Mouse (Mus musculus): ENCODE results near the gene AI987944.
A peak's percentile ranks its signal among the peaks of the same experiment; 100 is the strongest.

AI987944 gene

DNA sequence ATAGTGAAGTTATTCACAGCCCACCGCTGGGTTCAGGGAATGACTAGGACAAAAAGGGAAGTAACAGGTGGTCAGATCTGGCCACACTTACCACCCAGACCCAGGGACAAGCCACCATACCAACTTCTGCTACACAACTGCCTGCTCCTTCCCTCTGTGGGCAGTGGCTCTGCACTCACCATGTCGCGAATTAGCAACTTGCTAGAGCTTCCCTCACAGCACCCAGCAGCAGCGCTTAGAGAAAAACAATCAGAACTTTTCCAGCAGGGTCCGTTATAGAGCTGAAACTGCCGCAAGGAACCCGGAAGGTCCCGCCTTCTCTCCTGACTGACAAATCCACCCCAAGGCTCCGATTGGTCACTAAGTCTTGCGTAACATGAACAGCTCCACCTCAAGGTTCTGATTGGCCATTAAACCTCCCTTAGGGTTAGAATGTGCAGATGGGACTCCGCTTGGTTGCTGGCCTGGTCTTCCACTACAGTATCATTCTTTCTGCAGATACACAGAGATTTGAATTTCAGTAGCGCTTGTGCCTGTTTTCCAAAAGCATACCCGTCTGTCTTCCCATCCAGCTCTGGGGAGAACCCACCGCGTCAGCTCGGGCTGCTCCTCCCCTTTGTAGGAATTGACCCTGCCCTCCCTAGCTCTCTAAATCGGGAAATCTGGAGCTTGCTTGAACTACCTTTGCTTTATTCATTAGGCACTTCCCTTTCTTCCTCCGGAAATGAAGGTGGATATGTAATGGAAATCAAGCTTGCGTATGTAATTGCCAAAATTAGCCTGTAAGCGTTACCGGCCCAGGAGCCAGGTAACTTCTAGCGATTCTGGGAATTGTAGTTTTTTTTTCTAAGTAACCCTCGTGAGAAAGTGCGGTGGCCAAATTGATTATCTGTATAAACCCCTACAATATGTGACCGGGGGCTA lies at the start of gene AI987944:
Gene AI987944, minus strand, starts transcription at position 332 of the 924 bp plus-strand sequence.
- DNase-seq (ENCODE audit: low spot score in 2 of 2), result peak; percentile 65 to 79

GRCm38 (mm10) chr7:41394130-41394529 lies 951 bp upstream of the AI987944 start:
- no peak for DNase-seq (ENCODE audit: low spot score in 2 of 2)

Data from urinary bladder, postnatal 36 days (tissue).